Mouse (Mus musculus) adrenal gland, adult 8-10 months (tissue): ENCODE results near the gene Npff. TPM values are rescaled to one million over a fixed set of nuclear protein-coding genes. Genes with fewer than 3 reads are reported as not detected.

Experiments used
- DNase-seq: peaks from one replicate; pipeline ENCODE4 v3.0.0; 2022
- total RNA-seq, 4 experiments: library from RNA; stranded (reverse); gene quantifications; 2 replicates each; pipeline ENCODE4 v1.2.4; 2022

Gene Npff
- total RNA-seq, 4 experiments from 2014 or later: 1.0 to 13.3 (median 5.6) TPM

DNA sequence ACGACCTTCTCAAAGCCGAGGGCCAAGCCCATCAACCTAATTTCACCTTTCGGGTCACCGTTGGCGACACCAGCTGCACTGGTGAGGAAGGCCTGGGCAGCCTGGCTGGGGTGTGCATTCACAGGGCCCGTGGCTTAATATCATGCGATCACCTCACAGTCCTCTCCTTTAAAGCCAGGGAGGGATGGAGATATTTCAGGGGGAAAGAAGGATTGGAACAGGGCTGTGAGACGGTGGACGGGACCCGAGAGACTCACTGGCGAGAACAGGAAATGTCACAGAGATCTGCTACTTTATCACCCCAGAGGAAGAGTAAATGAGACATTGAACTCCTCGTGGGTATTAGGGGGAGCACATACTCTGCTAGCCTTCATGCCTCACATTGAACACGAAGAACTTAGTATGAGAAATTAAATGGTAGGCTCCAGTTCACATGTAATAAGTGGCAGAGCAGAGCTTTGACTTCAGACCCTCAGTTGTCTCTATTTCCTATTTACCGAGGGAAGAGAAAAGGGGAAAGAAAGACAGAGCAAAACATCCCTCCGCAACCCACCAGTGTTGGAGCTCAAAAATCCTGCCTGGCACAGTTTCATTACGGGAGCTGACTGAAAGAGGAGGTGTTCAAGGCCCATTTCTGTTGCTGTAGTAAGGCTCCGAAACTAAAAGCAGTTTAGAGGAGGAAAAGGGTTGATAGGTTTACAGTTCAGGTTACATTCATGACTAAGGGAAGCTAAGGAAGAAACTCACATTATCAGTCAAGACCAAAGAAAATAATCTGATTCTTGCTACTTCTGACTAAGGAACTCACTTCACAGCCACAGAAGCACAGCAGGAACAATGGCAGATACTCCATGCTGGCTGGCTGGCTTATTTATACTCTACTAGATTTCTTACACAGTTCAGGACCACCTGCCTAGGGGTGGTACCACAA, 5.3 kb downstream of the Npff start:
- DNase-seq: no peak

DNA sequence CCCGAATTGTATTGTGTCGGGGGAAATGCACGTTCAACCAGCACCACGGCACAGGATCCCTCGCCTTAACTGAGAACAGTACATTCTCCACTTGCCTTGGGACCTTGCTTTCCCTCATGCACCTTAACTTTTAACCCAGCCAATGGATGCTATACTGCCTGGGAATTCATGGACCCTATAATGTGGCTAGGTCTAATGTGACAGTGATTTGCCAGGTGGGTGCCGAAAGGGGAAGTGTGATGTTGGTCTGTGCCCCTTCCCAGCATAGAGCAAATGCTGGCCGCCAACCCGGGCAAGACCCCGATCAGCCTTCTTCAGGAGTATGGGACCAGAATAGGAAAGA, 5.9 kb downstream of the Npff start:
- DNase-seq: no peak

- DNase-seq: peak; percentile 100
Observed at GRCm38 (mm10) chr15:102517976-102518858, 6.5 kb downstream of the Npff start, which contains the start of gene Tarbp2. Tarbp2 (plus strand) TSS chr15:102518192.

GRCm38 (mm10) chr15:102517631-102517975, 7.1 kb downstream of the Npff start:
- DNase-seq: no peak

GRCm38 (mm10) chr15:102516728-102517404, 7.9 kb downstream of the Npff start, which contains the start of gene Map3k12:
Map3k12 (minus strand) TSS chr15:102517064.
- DNase-seq: peak; percentile 71

GRCm38 (mm10) chr15:102516293-102516692, 8.4 kb downstream of the Npff start:
- no peak for DNase-seq

DNA sequence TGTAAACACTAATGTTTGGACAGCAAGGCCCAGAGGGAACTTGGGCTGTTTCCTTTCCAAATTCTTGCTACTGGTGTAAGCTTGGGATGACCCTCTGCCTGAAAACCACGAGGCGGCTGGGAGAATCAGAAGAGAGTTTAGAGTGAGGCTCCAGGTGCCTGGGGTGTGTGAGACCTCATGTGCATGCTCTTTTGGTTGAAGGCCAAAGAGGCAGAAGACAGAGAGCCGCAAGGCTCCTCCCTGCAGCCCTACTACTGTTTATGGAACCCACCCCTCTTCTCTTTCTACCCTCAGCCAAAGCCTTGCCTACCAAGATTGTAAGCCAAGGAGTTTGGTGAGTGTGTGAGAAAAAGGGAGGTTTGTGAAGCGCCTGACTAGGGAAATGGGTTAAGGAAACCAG, 9.0 kb downstream of the Npff start:
- DNase-seq: no peak

GRCm38 (mm10) chr15:102515261-102515660, 9.5 kb downstream of the Npff start:
- DNase-seq: no peak

GRCm38 (mm10) chr15:102513004-102513403, 11.7 kb downstream of the Npff start:
- no peak for DNase-seq

DNA sequence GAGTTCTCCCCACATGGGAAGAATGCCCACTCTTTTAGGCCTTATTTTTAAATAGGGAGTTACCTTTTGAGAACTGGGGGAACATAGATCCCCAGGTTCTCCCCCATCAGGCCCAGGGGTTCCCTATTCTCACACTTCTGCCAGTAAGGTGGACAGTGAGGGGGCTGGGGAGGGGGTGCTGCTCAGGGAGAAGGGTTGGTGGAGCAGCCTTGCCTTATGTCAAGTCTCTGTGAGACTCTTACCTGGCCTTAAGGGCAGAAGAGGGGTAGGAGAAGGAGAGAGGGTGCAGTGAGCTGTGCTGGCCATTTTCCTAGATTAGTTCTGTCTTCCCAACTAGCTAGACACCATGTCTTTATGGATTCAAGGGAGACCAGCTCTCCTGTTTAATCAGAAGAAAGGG, 12.3 kb downstream of the Npff start:
- DNase-seq: no peak

- no peak for DNase-seq
Observed at GRCm38 (mm10) chr15:102512010-102512409, 12.7 kb downstream of the Npff start.

DNA sequence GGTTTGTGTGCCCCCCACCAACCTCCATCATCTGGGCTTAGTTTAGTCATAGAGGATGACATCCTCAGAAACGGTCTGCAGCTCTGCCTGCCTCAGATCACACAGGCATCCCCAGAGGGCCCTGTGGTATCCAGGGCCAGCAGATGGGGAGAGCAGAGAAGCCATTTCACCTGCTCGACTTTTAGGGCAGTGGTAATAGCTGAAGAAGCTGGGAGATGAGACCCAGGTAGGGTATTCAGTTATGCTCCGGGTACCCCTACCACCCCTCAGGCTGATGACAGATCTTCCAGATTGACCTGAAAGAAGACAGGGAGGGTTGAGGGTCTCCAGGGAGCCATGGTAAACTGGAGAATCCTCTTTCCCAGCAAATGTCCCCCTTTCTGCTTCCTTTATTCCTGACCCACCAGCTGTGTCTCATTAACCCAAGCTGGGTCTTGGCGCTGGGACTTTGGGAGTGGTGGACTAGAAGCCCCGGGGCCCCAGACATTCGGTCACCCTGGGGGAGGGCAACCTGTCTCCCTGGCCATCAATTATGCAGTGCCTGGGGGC, 13.4 kb downstream of the Npff start:
- DNase-seq: no peak

DNA sequence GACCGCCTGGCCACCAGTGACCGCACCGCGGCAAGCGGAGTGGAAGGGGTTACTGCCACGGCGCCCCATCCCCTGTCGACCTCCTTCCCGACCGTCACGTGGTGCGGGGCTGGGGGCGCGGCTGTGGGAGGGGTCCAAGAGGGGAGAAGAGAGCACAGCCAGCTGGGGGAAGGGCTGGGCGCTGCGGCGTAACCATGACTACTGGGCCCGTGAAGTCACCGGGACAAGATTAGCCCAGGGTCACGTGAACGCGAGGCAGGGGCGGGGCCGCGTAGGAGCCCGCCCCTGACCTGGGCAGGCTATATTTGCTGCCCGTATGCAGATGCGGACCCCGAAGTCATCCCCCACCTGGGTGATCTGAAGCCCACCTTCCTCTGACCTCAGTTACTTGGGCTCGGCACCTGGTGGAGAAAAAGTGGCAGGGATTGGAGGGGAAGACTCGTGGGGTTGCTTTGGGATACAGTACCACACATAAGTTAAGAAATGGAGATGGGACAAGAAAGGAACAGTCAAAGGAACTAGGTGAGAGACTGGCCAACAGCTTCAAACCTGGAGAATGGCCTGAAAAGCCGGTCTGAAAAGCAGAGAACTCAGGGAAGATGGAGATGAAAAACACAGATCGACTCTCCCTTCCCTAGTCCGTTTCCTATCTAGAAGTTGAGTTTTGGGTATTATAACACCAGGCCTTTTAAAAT, 14.0 kb downstream of the Npff start:
- DNase-seq: peak; percentile 85

- no peak for DNase-seq
Observed at GRCm38 (mm10) chr15:102510110-102510509, 14.6 kb downstream of the Npff start.

DNA sequence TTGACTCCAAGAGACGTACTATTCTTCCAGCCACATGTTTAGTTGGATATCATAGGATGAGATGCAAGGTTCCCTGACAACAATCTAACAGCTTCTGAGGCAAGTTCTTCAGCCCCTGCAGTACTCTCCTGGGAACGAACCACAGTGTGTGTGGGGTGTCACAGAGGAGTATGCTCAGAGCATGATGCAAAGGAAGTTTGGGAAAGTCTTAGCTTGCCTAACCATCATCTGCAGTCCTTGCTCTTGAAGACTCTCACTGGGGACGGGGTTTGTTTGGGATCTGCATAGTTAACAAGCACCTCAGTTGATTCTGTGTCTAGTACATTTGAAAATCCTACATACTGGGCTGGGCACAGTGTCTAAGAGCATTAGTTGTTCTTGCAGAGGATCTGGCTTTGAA, 16.4 kb downstream of the Npff start:
- DNase-seq: no peak

GRCm38 (mm10) chr15:102507561-102507960, 17.2 kb downstream of the Npff start:
- no peak for DNase-seq

DNA sequence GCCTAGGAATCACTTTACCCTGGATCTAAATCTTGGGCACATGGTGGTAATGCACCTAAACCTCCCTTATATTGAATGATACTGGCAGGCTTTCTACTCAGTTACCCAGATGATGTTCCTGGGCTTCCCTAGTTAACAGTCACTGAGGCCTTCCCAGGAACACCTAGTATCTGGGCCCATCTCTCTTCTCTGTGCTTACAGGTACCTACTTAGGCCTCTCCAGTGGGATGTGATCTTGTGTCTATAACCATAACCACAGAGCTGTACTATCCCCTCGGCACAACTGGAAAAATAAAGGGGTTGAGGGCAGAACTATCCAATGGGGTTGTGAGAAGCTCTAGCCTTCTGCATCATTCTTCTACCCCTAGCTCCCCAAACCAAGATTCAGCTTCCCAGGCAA, 17.9 kb downstream of the Npff start:
- DNase-seq: no peak

DNA sequence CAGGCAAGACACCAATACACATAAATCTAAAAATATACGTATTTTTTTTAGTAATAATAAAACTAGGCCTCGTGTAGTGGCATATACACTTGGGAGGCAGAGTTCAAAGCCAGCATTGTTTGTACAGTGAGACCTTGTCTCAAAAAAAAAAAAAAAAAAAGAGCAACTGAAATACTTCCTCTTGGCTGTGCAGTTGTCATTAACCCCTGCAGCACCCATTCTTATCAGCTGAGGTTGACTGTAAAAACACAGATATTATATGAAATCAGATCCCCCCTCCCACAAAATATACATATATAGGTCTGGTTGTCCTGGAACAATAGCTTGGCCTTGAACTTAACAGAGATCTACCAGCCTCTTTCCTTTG, 18.3 kb downstream of the Npff start:
- DNase-seq: no peak

DNA sequence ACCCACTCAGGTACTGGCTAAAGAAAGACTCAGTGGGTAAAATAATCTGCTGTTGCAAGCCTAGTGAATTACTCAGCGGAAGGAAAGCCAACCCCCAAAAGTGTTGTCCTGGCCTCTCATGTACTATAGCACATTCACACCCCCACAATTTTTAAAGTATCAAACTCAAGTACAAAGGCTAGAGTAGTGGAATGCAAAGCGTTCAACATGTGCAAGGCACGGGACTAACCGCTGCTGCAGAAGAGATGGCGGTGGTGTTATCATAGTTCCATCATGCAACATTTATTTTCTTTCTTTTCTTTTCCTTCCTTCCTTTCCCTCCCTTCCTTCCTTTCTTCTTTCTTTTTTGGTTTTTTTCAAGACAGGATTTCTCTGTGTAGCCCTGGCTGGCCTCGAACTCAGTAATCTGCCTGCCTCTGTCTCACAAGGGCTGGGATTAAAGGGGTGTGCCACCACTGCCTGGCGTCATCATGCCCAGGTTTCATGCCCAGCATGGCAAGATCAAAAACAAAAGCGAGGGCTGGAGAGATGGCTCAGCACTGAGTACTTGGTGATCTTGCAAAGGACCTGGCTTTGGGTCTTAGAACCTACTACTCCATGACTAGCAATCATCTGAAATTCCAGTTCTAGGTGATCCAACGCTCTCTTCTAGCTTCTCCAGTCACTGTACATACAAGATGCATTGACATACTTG, 18.8 kb downstream of the Npff start:
- DNase-seq: no peak

- DNase-seq: no peak
Observed at GRCm38 (mm10) chr15:102505073-102505769, 19.5 kb downstream of the Npff start.
